Mouse (Mus musculus) left cerebral cortex, postnatal 10 days (tissue): ENCODE data around the gene Olfr784. TPM values are rescaled to one million over a fixed set of nuclear protein-coding genes. Genes with fewer than 3 reads are reported as not detected.
"Not testable (repeated sequence)": the region's sequence is repeated elsewhere in the genome, so short reads cannot be mapped to it uniquely, and the experiment has no call there.

Experiments
- DNase-seq, 2 experiments: peaks; one replicate each; pipeline ENCODE4 v3.0.0; 2021 to 2022; ENCODE audit warnings: low spot score in 2 of 2, mixed read lengths in 1 of 2; ENCODE audit errors: extremely low spot score in 1 of 2
- intact Hi-C: fragments of 180-260 bp; cut with DNase I; formaldehyde crosslinking; loops from one replicate; pipeline ENCODE4 v1.15.1; 2025
- total RNA-seq, 2 experiments: library from RNA; stranded (reverse); gene quantifications; 2 replicates each; pipeline ENCODE4 v1.2.3; 2021

Olfr784 gene
- total RNA-seq = under 1 TPM; 0.22 to 0.24 TPM

- DNase-seq = no peak
- intact Hi-C loops = no loop called here
These were observed at the start of gene Olfr784 for GRCm38 (mm10) chr10:129383783-129384182. Gene Olfr784, plus strand, starts transcription at chr10:129384083.

GRCm38 (mm10) chr10:129348550-129348949 lies 35.3 kb upstream of the Olfr784 start, which contains the start of gene Olfr782:
Gene Olfr782, plus strand, starts transcription at chr10:129348850.
- no peak for DNase-seq
- intact Hi-C loops = no loop called here

GRCm38 (mm10) chr10:129352475-129352874 lies 31.4 kb upstream of the Olfr784 start:
- intact Hi-C loops = not testable (repeated sequence)

GRCm38 (mm10) chr10:129356496-129356895 lies 27.4 kb upstream of the Olfr784 start:
- DNase-seq, intact Hi-C loops: not testable (repeated sequence)

More at GRCm38 (mm10) chr10:129352475-129352874, 31.4 kb upstream of the Olfr784 start:
- not testable (repeated sequence) for DNase-seq

- intact Hi-C loops = no loop called here
- DNase-seq = no peak
These were observed 26.6 kb upstream of the Olfr784 start for GRCm38 (mm10) chr10:129357307-129357706.

GRCm38 (mm10) chr10:129374051-129374450 lies 9.8 kb upstream of the Olfr784 start:
- DNase-seq, intact Hi-C loops: not testable (repeated sequence)

GRCm38 (mm10) chr10:129400892-129401291 lies 17.0 kb downstream of the Olfr784 start:
- intact Hi-C loops = no loop called here
- DNase-seq = no peak

GRCm38 (mm10) chr10:129405126-129405525 lies 21.2 kb downstream of the Olfr784 start, which contains the start of gene Olfr785:
Gene Olfr785, plus strand, starts transcription at chr10:129405426.
- DNase-seq = no peak
- intact Hi-C loops = no loop called here

GRCm38 (mm10) chr10:129427006-129427405 lies 43.1 kb downstream of the Olfr784 start, which contains the start of gene Olfr786:
Gene Olfr786, plus strand, starts transcription at chr10:129427306.
- intact Hi-C loops = no loop called here
- no peak for DNase-seq

Other genes with a start within 250 kb of the Olfr784 start
- gene Olfr770, start 245.1 kb upstream of the Olfr784 start, total RNA-seq = not detected
- gene Olfr771, start 219.3 kb upstream of the Olfr784 start, total RNA-seq = not detected
- gene Olfr772, start 206.2 kb upstream of the Olfr784 start, total RNA-seq = not detected
- gene Olfr773, start 196.7 kb upstream of the Olfr784 start, total RNA-seq = not detected
- not detected for gene Olfr774, start 147.9 kb upstream of the Olfr784 start, total RNA-seq
- gene Olfr775, start 135.7 kb upstream of the Olfr784 start, total RNA-seq = not detected
- gene Olfr776, start 125.0 kb upstream of the Olfr784 start, total RNA-seq = not detected
- not detected for gene Olfr777, start 112.6 kb upstream of the Olfr784 start, total RNA-seq
- not detected for gene Olfr780, start 66.0 kb upstream of the Olfr784 start, total RNA-seq
- not detected for gene Olfr781, start 55.2 kb upstream of the Olfr784 start, total RNA-seq
- not detected for gene Olfr782, start 35.2 kb upstream of the Olfr784 start, total RNA-seq
- not detected for gene Olfr785, start 21.3 kb downstream of the Olfr784 start, total RNA-seq
- not detected for gene Olfr786, start 43.2 kb downstream of the Olfr784 start, total RNA-seq
- not detected for gene Olfr787, start 77.8 kb downstream of the Olfr784 start, total RNA-seq
- not detected for gene Olfr788, start 86.9 kb downstream of the Olfr784 start, total RNA-seq
- not detected for gene Olfr789, start 100.7 kb downstream of the Olfr784 start, total RNA-seq
- not detected for gene Olfr790, start 114.4 kb downstream of the Olfr784 start, total RNA-seq
- gene Olfr791, start 137.7 kb downstream of the Olfr784 start, total RNA-seq = not detected
- gene Olfr792, start 155.1 kb downstream of the Olfr784 start, total RNA-seq = not detected
- gene Olfr794, start 183.6 kb downstream of the Olfr784 start, total RNA-seq = not detected
- not detected for gene Olfr796, start 228.5 kb downstream of the Olfr784 start, total RNA-seq
- not detected for gene Olfr798, start 243.9 kb downstream of the Olfr784 start, total RNA-seq